Mouse (Mus musculus) C2C12 (cell line): ENCODE data around the gene Gm21970. TPM values are rescaled to one million over a fixed set of nuclear protein-coding genes. Genes with fewer than 3 reads are reported as not detected.

Source experiments
- H3K27me3 ChIP-seq: one replicate; pipeline ENCODE4 v1.6.1; 2011; ENCODE audit not compliant: control insufficient read depth, insufficient read depth, insufficient read length
- H3K36me3 ChIP-seq: one replicate; pipeline ENCODE4 v1.6.1; 2011; ENCODE audit not compliant: control insufficient read depth, insufficient read depth
- H3K4me3 ChIP-seq: one replicate; pipeline ENCODE4 v1.5.1; 2011; ENCODE audit warnings: mild to moderate bottlenecking, control low read depth; ENCODE audit not compliant: poor library complexity, insufficient read depth, severe bottlenecking
- H3K79me2 ChIP-seq: one replicate; pipeline ENCODE4 v1.6.1; 2011; ENCODE audit not compliant: control insufficient read depth, insufficient read depth
- H3K79me3 ChIP-seq: one replicate; pipeline ENCODE4 v1.6.1; 2011; ENCODE audit warnings: low read depth, control low read depth
- H3ac ChIP-seq: one replicate; pipeline ENCODE3; 2011; ENCODE audit warnings: low read depth; ENCODE audit not compliant: control insufficient read depth, insufficient read length
- CEBPB ChIP-seq: IDR thresholded peaks from one replicate; pipeline ENCODE4 v1.6.1; 2011; ENCODE audit warnings: low read depth, mild to moderate bottlenecking, control low read depth, moderate library complexity
- CTCF ChIP-seq: IDR thresholded peaks from one replicate; pipeline ENCODE4 v1.5.1; 2011; ENCODE audit not compliant: control insufficient read depth, insufficient read depth, insufficient read length
- FOSL1 ChIP-seq: IDR thresholded peaks from one replicate; pipeline ENCODE4 v1.8.0; 2011; ENCODE audit warnings: mild to moderate bottlenecking, low read length; ENCODE audit not compliant: poor library complexity, insufficient read depth, severe bottlenecking
- MAX ChIP-seq: IDR thresholded peaks from one replicate; pipeline ENCODE4 v1.6.1; 2011; ENCODE audit warnings: mild to moderate bottlenecking, control low read depth
- MYOD1 ChIP-seq: IDR thresholded peaks from one replicate; pipeline ENCODE4 v1.6.1; 2011; ENCODE audit warnings: low read depth; ENCODE audit not compliant: control insufficient read depth, insufficient read length
- MYOG ChIP-seq: IDR thresholded peaks from one replicate; pipeline ENCODE4 v1.6.1; 2011; ENCODE audit not compliant: control insufficient read depth, insufficient read length; ENCODE audit errors: extremely low read depth
- USF1 ChIP-seq: IDR thresholded peaks from one replicate; pipeline ENCODE4 v1.6.1; 2011; ENCODE audit warnings: low read depth, mild to moderate bottlenecking, control low read depth, moderate library complexity
- polyA plus RNA-seq: library from polyadenylated mRNA; unstranded; fragments of >200 nt; fragmentation: generic; extraction: Trizol; gene quantifications from one replicate; pipeline ENCODE4 v1.2.1, GENCODE M21; 2012; ENCODE audit warnings: missing spikeins

Gene Gm21970
- polyA plus RNA-seq, 1 experiment, result not detected

- TF ChIP-seq MYOG, result no peak
Measured at GRCm38 (mm10) chr16:91443211-91443611, 51.7 kb downstream of the Gm21970 start.

GRCm38 (mm10) chr16:91444847-91445246 is 53.3 kb downstream of the Gm21970 start:
- TF ChIP-seq USF1 (no peak), MYOD1 (no peak), MAX (no peak), CTCF (no peak), FOSL1 (no peak), MYOG (no peak), CEBPB (no peak)

More at GRCm38 (mm10) chr16:91443211-91443611, 51.7 kb downstream of the Gm21970 start:
- Histone ChIP-seq H3ac (no peak overlapping the region), H3K36me3 (no peaks in the 10 kb centered on the region), H3K4me3 (no peak overlapping the region), H3K79me2 (no peaks in the 10 kb centered on the region), H3K79me3 (no peaks in the 10 kb centered on the region), H3K27me3 (peaks cover 19% of the 10 kb centered on the region)

GRCm38 (mm10) chr16:91445566-91445965 is 54.0 kb downstream of the Gm21970 start:
- Histone ChIP-seq H3K79me2 (no peaks in the 10 kb centered on the region), H3ac (no peak overlapping the region), H3K79me3 (no peaks in the 10 kb centered on the region), H3K36me3 (no peaks in the 10 kb centered on the region), H3K27me3 (peaks cover 9% of the 10 kb centered on the region), H3K4me3 (no peak overlapping the region)
- TF ChIP-seq CEBPB (no peak), CTCF (no peak), MYOD1 (no peak), USF1 (no peak), MAX (no peak), FOSL1 (no peak), MYOG (no peak)

More at GRCm38 (mm10) chr16:91444847-91445246, 53.3 kb downstream of the Gm21970 start:
- no peaks in the 10 kb centered on the region for H3K36me3 ChIP-seq
- no peaks in the 10 kb centered on the region for H3K79me2 ChIP-seq
- H3ac ChIP-seq, result no peak overlapping the region
- H3K4me3 ChIP-seq, result no peak overlapping the region
- no peaks in the 10 kb centered on the region for H3K79me3 ChIP-seq
- H3K27me3 ChIP-seq, result peaks cover 10% of the 10 kb centered on the region

GRCm38 (mm10) chr16:91446778-91447511 is 55.4 kb downstream of the Gm21970 start:
- H3K4me3 ChIP-seq, result no peak overlapping the region
- no peaks in the 10 kb centered on the region for H3K79me2 ChIP-seq
- no peaks in the 10 kb centered on the region for H3K36me3 ChIP-seq
- no peak for TF ChIP-seq MAX
- H3K79me3 ChIP-seq, result no peaks in the 10 kb centered on the region
- peaks cover 4% of the 10 kb centered on the region for H3K27me3 ChIP-seq
- no peak overlapping the region for H3ac ChIP-seq

GRCm38 (mm10) chr16:91447512-91447900 is 56.0 kb downstream of the Gm21970 start:
- no peak for TF ChIP-seq CTCF
- TF ChIP-seq USF1, result no peak
- TF ChIP-seq MYOG, result no peak
- H3K36me3 ChIP-seq, result no peaks in the 10 kb centered on the region
- no peak overlapping the region for H3K4me3 ChIP-seq
- no peak overlapping the region for H3ac ChIP-seq
- H3K79me2 ChIP-seq, result no peaks in the 10 kb centered on the region
- peaks cover 4% of the 10 kb centered on the region for H3K27me3 ChIP-seq
- no peaks in the 10 kb centered on the region for H3K79me3 ChIP-seq

- no peaks in the 10 kb centered on the region for H3K36me3 ChIP-seq
Measured at GRCm38 (mm10) chr16:91448088-91448487, 56.6 kb downstream of the Gm21970 start.

More at GRCm38 (mm10) chr16:91448088-91448487, 56.6 kb downstream of the Gm21970 start:
- H3K79me2 ChIP-seq, result no peaks in the 10 kb centered on the region
- no peak overlapping the region for H3K4me3 ChIP-seq
- no peak overlapping the region for H3ac ChIP-seq
- TF ChIP-seq MAX, result no peak
- no peak for TF ChIP-seq MYOD1
- TF ChIP-seq FOSL1, result no peak
- no peak for TF ChIP-seq CEBPB
- TF ChIP-seq MYOG, result no peak
- no peak for TF ChIP-seq USF1
- H3K79me3 ChIP-seq, result no peaks in the 10 kb centered on the region
- H3K27me3 ChIP-seq, result peaks cover under 1% of the 10 kb centered on the region
